Mouse (Mus musculus): ENCODE data around the gene 4931409K22Rik.

Gene 4931409K22Rik

GRCm38 (mm10) chr5:24500851-24501250 is 55.8 kb downstream of the 4931409K22Rik start:
- DNase-seq (ENCODE audit: low read depth, low spot score), result no peak

GRCm38 (mm10) chr5:24499113-24499512 is 57.5 kb downstream of the 4931409K22Rik start:
- DNase-seq (ENCODE audit: low read depth, low spot score), result no peak

- DNase-seq (ENCODE audit: low read depth, low spot score), result no peak
Observed at GRCm38 (mm10) chr5:24497526-24497925, 59.1 kb downstream of the 4931409K22Rik start.

GRCm38 (mm10) chr5:24496756-24497155 is 59.9 kb downstream of the 4931409K22Rik start:
- DNase-seq (ENCODE audit: low read depth, low spot score), result no peak

DNA sequence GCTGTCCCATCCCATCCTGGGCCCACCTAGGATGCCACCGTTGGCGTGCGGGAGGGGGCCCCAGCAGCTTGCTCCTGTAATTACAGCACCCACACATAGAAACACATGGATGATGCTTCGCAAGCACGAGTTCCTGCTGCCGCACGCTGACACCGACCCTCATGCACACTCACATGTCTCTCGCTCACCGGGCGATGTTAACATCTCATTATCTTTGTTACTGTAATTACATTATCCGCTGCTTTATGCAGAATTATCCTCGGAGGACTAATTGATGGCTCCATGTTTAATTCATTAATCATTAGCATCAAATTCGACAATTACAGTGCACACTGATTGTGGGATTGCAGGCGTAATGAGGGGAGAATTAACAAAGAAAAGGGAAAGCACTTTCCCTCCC is 61.6 kb downstream of the 4931409K22Rik start:
- no peak for DNase-seq (ENCODE audit: low read depth, low spot score)
